Mouse (Mus musculus): ENCODE results near the gene Cacng6. TPM values are rescaled to one million over a fixed set of nuclear protein-coding genes. Genes with fewer than 3 reads are reported as not detected.
A peak's percentile ranks its signal among the peaks of the same experiment; 100 is the strongest.

Cacng6 gene
- polyA plus RNA-seq, 1 experiment from 2014 or later: 0.13 TPM

GRCm38 (mm10) chr7:3450671-3451070 lies 26.7 kb downstream of the Cacng6 start:
- no peak for ATAC-seq (ENCODE audit: low FRiP score)
- Histone ChIP-seq H3K9me3 (no peaks in the 10 kb centered on the region), H3K4me1 (replicated peaks) (no peaks in the 10 kb centered on the region), H3K27me3 (0 out of 2 replicates have a peak, but pooled peaks cover 4% of the 10 kb centered on the region), H3K4me2 (no peak overlapping the region), H3K27ac (no peak overlapping the region), H3K4me3 (no peak overlapping the region), H3K36me3 (no peaks in the 10 kb centered on the region), H3K9ac (no peak overlapping the region)
- 71% methylated on average over 5 of the region's 5 CpGs for WGBS

- no peak overlapping the region for H3K4me3 ChIP-seq
- no peak overlapping the region for H3K4me2 ChIP-seq
- no peak overlapping the region for H3K9ac ChIP-seq
- H3K4me1 ChIP-seq (replicated peaks): no peaks in the 10 kb centered on the region
- WGBS: 60% methylated on average over 6 of the region's 6 CpGs
- 0 out of 2 replicates have a peak, but pooled peaks cover 4% of the 10 kb centered on the region for H3K27me3 ChIP-seq
- ATAC-seq (ENCODE audit: low FRiP score): no peak
- H3K36me3 ChIP-seq: no peaks in the 10 kb centered on the region
- no peak overlapping the region for H3K27ac ChIP-seq
- H3K9me3 ChIP-seq: no peaks in the 10 kb centered on the region
Observed at GRCm38 (mm10) chr7:3451161-3451560, 27.2 kb downstream of the Cacng6 start.

- Histone ChIP-seq H3K4me1 (replicated peaks) (no peaks in the 10 kb centered on the region), H3K36me3 (no peaks in the 10 kb centered on the region), H3K27me3 (0 out of 2 replicates have a peak, but pooled peaks cover 4% of the 10 kb centered on the region), H3K4me3 (no peak overlapping the region), H3K9me3 (no peaks in the 10 kb centered on the region), H3K27ac (no peak overlapping the region), H3K9ac (no peak overlapping the region), H3K4me2 (no peak overlapping the region)
- no peak for ATAC-seq (ENCODE audit: low FRiP score)
- 69% methylated on average over 12 of the region's 12 CpGs for WGBS
Observed at GRCm38 (mm10) chr7:3452821-3453485, 29.0 kb downstream of the Cacng6 start.

GRCm38 (mm10) chr7:3453486-3454183 lies 29.6 kb downstream of the Cacng6 start:
- no peak overlapping the region for H3K4me3 ChIP-seq
- no peaks in the 10 kb centered on the region for H3K4me1 ChIP-seq (replicated peaks)
- no peaks in the 10 kb centered on the region for H3K36me3 ChIP-seq
- H3K27ac ChIP-seq: no peak overlapping the region
- 0 out of 2 replicates have a peak, but pooled peaks cover 4% of the 10 kb centered on the region for H3K27me3 ChIP-seq
- H3K4me2 ChIP-seq: no peak overlapping the region
- 60% methylated on average over 11 of the region's 11 CpGs for WGBS
- no peaks in the 10 kb centered on the region for H3K9me3 ChIP-seq
- ATAC-seq (ENCODE audit: low FRiP score): no peak
- no peak overlapping the region for H3K9ac ChIP-seq

GRCm38 (mm10) chr7:3457111-3457840 lies 33.3 kb downstream of the Cacng6 start:
- WGBS: 95% methylated on average over 10 of the region's 10 CpGs
- H3K9me3 ChIP-seq: no peaks in the 10 kb centered on the region
- H3K9ac ChIP-seq: no peak overlapping the region
- H3K27ac ChIP-seq: no peak overlapping the region
- H3K27me3 ChIP-seq: no peaks in the 10 kb centered on the region
- no peak for ATAC-seq (ENCODE audit: low FRiP score)
- H3K36me3 ChIP-seq: no peaks in the 10 kb centered on the region
- H3K4me3 ChIP-seq: no peak overlapping the region
- no peaks in the 10 kb centered on the region for H3K4me1 ChIP-seq (replicated peaks)
- no peak overlapping the region for H3K4me2 ChIP-seq

GRCm38 (mm10) chr7:3457841-3458217 lies 33.8 kb downstream of the Cacng6 start:
- no peaks in the 10 kb centered on the region for H3K4me1 ChIP-seq (replicated peaks)
- no peak overlapping the region for H3K9ac ChIP-seq
- no peak overlapping the region for H3K27ac ChIP-seq
- no peak for ATAC-seq (ENCODE audit: low FRiP score)
- WGBS: 81% methylated on average over 9 of the region's 9 CpGs
- H3K36me3 ChIP-seq: no peaks in the 10 kb centered on the region
- no peak overlapping the region for H3K4me2 ChIP-seq
- H3K4me3 ChIP-seq: no peak overlapping the region
- no peaks in the 10 kb centered on the region for H3K9me3 ChIP-seq
- no peaks in the 10 kb centered on the region for H3K27me3 ChIP-seq

- Histone ChIP-seq H3K27ac (no peak overlapping the region), H3K4me3 (no peak overlapping the region), H3K27me3 (no peaks in the 10 kb centered on the region), H3K9me3 (no peaks in the 10 kb centered on the region), H3K4me2 (no peak overlapping the region), H3K9ac (no peak overlapping the region), H3K4me1 (replicated peaks) (no peaks in the 10 kb centered on the region), H3K36me3 (no peaks in the 10 kb centered on the region)
- WGBS: 89% methylated on average over 8 of the region's 8 CpGs
- ATAC-seq (ENCODE audit: low FRiP score): no peak
Observed at GRCm38 (mm10) chr7:3460261-3460660, 36.3 kb downstream of the Cacng6 start.

- Histone ChIP-seq H3K4me3 (no peak overlapping the region), H3K27me3 (no peaks in the 10 kb centered on the region), H3K9ac (no peak overlapping the region), H3K4me1 (replicated peaks) (no peaks in the 10 kb centered on the region), H3K9me3 (no peaks in the 10 kb centered on the region), H3K4me2 (no peak overlapping the region), H3K27ac (no peak overlapping the region), H3K36me3 (no peaks in the 10 kb centered on the region)
- 85% methylated on average over 4 of the region's 4 CpGs for WGBS
- ATAC-seq (ENCODE audit: low FRiP score): no peak
Observed at GRCm38 (mm10) chr7:3463306-3463705, 39.3 kb downstream of the Cacng6 start.

GRCm38 (mm10) chr7:3468614-3469013 lies 44.6 kb downstream of the Cacng6 start:
- no peak overlapping the region for H3K27ac ChIP-seq
- H3K4me2 ChIP-seq: no peak overlapping the region
- no peak overlapping the region for H3K4me3 ChIP-seq
- 73% methylated on average over 2 of the region's 2 CpGs for WGBS
- H3K4me1 ChIP-seq (replicated peaks): no peaks in the 10 kb centered on the region
- H3K27me3 ChIP-seq: no peaks in the 10 kb centered on the region
- no peak overlapping the region for H3K9ac ChIP-seq
- no peak for ATAC-seq (ENCODE audit: low FRiP score)
- no peaks in the 10 kb centered on the region for H3K36me3 ChIP-seq
- H3K9me3 ChIP-seq: no peaks in the 10 kb centered on the region

- Histone ChIP-seq H3K4me2 (no peak overlapping the region), H3K4me1 (replicated peaks) (peaks cover 8% of the 10 kb centered on the region; the same call in 1 of the 2 replicates), H3K9me3 (no peaks in the 10 kb centered on the region), H3K9ac (no peak overlapping the region), H3K27ac (no peak overlapping the region), H3K27me3 (no peaks in the 10 kb centered on the region), H3K36me3 (no peaks in the 10 kb centered on the region), H3K4me3 (no peak overlapping the region)
- WGBS: 86% methylated on average over 3 of the region's 3 CpGs
- no peak for ATAC-seq (ENCODE audit: low FRiP score)
Observed at GRCm38 (mm10) chr7:3472774-3473173, 48.8 kb downstream of the Cacng6 start.

GRCm38 (mm10) chr7:3474291-3475080 lies 50.5 kb downstream of the Cacng6 start:
- ATAC-seq (ENCODE audit: low FRiP score): no peak

GRCm38 (mm10) chr7:3476728-3477127 lies 52.7 kb downstream of the Cacng6 start:
- ATAC-seq (ENCODE audit: low FRiP score): no peak
- H3K27ac ChIP-seq: no peak overlapping the region
- 77% methylated on average over 5 of the region's 5 CpGs for WGBS
- H3K27me3 ChIP-seq: no peaks in the 10 kb centered on the region
- no peaks in the 10 kb centered on the region for H3K36me3 ChIP-seq
- H3K4me2 ChIP-seq: no peak overlapping the region
- H3K4me3 ChIP-seq: no peak overlapping the region
- peaks cover 8% of the 10 kb centered on the region; the same call in 1 of the 2 replicates for H3K4me1 ChIP-seq (replicated peaks)
- no peak overlapping the region for H3K9ac ChIP-seq
- H3K9me3 ChIP-seq: no peaks in the 10 kb centered on the region

More at GRCm38 (mm10) chr7:3474291-3475080, 50.5 kb downstream of the Cacng6 start:
- H3K27ac ChIP-seq: no peak overlapping the region
- H3K4me2 ChIP-seq: peak overlapping the region; percentile 36
- 13% methylated on average over 18 of the region's 19 CpGs for WGBS
- H3K9me3 ChIP-seq: no peaks in the 10 kb centered on the region
- no peaks in the 10 kb centered on the region for H3K27me3 ChIP-seq
- peak overlapping the region; percentile 29; the same call in 1 of the 2 replicates for H3K9ac ChIP-seq
- H3K4me1 ChIP-seq (replicated peaks): peaks cover 8% of the 10 kb centered on the region; the same call in 1 of the 2 replicates
- no peaks in the 10 kb centered on the region for H3K36me3 ChIP-seq
- no peak overlapping the region for H3K4me3 ChIP-seq

All from hindbrain, embryonic 13.5 days (tissue).